Mouse (Mus musculus): ENCODE data around the gene Kcnip1. TPM values are rescaled to one million over a fixed set of nuclear protein-coding genes. Genes with fewer than 3 reads are reported as not detected.

Kcnip1 gene
- polyA plus RNA-seq, 1 experiment from 2014 or later, result 10.2 TPM

DNA sequence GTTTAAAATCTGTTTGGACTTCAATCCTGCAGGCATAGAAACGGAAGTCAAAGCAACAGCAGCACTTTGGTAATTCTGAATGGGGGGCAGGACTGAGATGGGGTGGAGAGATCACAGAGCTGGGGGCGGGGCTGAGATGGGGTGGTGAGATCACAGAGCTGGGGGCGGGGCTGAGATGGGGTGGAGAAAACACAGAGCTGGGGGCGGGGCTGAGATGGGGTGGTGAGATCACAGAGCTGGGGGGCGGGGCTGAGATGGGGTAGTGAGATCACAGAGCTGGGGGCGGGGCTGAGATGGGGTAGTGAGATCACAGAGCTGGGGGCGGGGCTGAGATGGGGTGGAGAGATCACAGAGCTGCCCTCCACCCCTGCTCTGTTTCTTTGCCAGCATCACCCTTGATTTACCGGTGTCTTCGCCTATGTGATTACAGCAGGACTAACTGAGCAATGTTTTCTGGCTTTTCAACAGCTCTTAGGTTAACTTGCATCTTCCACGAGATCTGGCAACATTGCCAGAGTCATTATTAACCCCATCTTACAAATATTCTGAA, 61.0 kb downstream of the Kcnip1 start:
- Histone ChIP-seq H3K4me3 (replicated peaks) (no peak overlapping the region), H3K4me2 (replicated peaks) (peak overlapping the region; percentile 35), H3K9ac (no peak overlapping the region), H3K4me1 (replicated peaks) (peaks cover 20% of the 10 kb centered on the region), H3K27ac (0 out of 2 replicates have a peak overlapping the region, but pooled peaks have one; percentile 28), H3K27me3 (replicated peaks) (no peaks in the 10 kb centered on the region), H3K36me3 (no peaks in the 10 kb centered on the region), H3K9me3 (no peaks in the 10 kb centered on the region)
- WGBS, result 12% methylated on average over 10 of the region's 10 CpGs
- ATAC-seq, result peak; percentile 55

DNA sequence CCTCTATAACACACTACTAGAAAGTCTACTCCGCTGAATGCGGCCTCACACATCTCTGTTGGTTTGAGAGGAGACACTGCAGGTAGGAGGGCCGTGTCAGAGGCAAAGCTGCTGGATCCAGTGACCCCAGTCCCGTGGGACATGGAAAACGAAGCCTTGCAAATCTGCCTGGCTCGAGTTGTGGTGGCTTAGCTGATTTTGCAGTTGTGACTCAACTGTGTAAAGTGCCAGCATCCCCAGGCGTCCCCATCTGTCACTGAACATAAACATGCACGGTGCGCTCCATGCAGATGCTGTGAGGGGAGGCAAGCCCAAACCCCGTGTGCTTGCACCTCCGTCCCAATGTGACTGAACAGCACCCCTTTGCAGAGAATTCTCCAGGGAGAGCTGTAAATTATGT, 63.5 kb downstream of the Kcnip1 start:
- Histone ChIP-seq H3K9me3 (no peaks in the 10 kb centered on the region), H3K4me2 (replicated peaks) (no peak overlapping the region), H3K27me3 (replicated peaks) (no peaks in the 10 kb centered on the region), H3K4me3 (replicated peaks) (no peak overlapping the region), H3K27ac (no peak overlapping the region), H3K4me1 (replicated peaks) (peaks cover 23% of the 10 kb centered on the region), H3K9ac (no peak overlapping the region), H3K36me3 (no peaks in the 10 kb centered on the region)
- WGBS, result 64% methylated on average over 11 of the region's 11 CpGs
- ATAC-seq, result no peak

DNA sequence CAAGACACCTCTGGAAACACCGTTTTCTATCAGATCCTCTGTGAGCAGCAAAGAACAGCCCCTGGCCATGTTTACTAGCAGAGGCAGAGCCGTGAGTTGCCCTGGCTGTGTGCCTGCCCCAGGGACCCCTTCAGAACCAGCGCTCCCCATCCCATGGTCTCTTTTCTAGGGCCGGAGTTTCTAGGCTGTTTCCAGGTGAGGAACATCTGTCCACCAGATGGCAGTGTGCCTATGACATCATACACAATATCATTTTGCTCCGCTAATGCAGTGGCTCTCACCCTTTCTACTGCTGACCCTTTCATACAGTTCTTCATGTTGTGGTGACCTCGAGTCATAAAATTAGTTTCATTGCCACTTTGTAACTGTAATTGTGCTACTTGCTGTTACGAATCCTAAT, 64.3 kb downstream of the Kcnip1 start:
- 31% methylated on average over 7 of the region's 7 CpGs for WGBS

DNA sequence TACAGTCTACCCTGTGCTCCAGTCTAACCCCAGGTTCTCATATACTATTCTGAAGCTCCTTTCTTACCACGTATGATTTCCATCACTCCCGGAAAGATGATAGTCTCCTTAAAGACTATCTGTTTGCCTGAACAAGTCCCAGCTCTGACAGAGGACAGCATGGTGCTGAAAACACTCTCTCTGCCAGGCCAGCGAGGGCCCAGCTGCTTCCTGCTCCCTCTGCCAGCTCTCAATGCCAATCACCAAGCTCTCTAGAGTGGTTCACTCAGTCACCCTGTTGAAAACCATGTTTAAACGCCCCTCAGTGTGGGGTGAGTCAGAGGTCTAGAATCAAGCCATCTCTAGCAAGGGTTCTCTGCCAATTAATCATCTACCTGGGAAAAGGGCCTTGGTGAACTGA, 65.1 kb downstream of the Kcnip1 start:
- no peak for ATAC-seq
- H3K9ac ChIP-seq, result no peak overlapping the region
- no peak overlapping the region for H3K4me2 ChIP-seq (replicated peaks)
- H3K36me3 ChIP-seq, result no peaks in the 10 kb centered on the region
- H3K4me1 ChIP-seq (replicated peaks), result peaks cover 20% of the 10 kb centered on the region
- no peaks in the 10 kb centered on the region for H3K27me3 ChIP-seq (replicated peaks)
- 80% methylated on average over 4 of the region's 4 CpGs for WGBS
- no peak overlapping the region for H3K4me3 ChIP-seq (replicated peaks)
- H3K9me3 ChIP-seq, result no peaks in the 10 kb centered on the region
- no peak overlapping the region for H3K27ac ChIP-seq

More for the DNA sequence above, 64.3 kb downstream of the Kcnip1 start:
- peak; percentile 11; the same call in 1 of the 2 replicates for ATAC-seq
- Histone ChIP-seq H3K9me3 (no peaks in the 10 kb centered on the region), H3K4me1 (replicated peaks) (peaks cover 23% of the 10 kb centered on the region), H3K4me3 (replicated peaks) (no peak overlapping the region), H3K4me2 (replicated peaks) (no peak overlapping the region), H3K27ac (no peak overlapping the region), H3K27me3 (replicated peaks) (no peaks in the 10 kb centered on the region), H3K9ac (no peak overlapping the region), H3K36me3 (no peaks in the 10 kb centered on the region)

DNA sequence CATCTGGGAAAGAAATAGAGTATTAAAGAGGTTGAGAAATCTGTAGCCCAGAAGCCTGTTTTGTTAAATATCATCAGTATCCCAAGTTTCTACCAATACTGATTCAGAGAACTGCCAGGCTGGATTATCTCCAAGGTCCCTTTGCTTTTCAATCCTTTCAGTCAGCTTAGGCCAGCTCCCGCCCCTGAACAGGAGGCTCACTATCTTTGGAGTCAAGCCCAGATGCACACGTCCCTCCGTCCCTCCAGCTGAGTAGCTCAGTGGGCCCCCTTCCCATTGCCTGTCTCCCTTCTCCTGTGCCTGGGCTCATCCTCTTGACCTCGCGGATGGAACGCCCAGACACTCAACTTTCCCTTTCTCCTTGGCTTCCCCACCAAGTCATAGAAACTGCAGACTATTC, 65.6 kb downstream of the Kcnip1 start:
- H3K27ac ChIP-seq, result no peak overlapping the region
- peaks cover 15% of the 10 kb centered on the region for H3K4me1 ChIP-seq (replicated peaks)
- H3K4me3 ChIP-seq (replicated peaks), result no peak overlapping the region
- no peak for ATAC-seq
- WGBS, result 42% methylated on average over 6 of the region's 6 CpGs
- H3K4me2 ChIP-seq (replicated peaks), result no peak overlapping the region
- no peaks in the 10 kb centered on the region for H3K36me3 ChIP-seq
- no peaks in the 10 kb centered on the region for H3K9me3 ChIP-seq
- H3K27me3 ChIP-seq (replicated peaks), result no peaks in the 10 kb centered on the region
- H3K9ac ChIP-seq, result no peak overlapping the region

DNA sequence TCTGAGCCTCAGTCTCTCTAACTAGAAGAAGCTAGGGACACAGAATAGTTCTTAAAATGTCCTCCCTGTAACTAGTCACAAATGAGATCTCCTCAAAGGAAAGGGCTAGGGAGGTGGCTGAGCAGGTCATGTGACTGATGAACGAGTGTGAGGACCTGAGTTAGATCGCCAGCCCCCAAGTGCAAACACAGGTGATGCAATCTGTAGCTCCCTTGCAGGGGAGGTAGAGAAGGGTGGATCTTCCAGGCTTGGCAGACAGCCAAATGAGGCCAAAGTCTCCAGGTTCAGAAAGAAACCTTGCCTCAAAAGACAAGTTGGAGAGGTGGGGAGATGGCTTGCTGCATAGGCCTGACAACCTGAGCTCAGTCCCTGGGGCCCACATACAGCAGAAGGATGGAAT, 66.4 kb downstream of the Kcnip1 start:
- no peak overlapping the region for H3K27ac ChIP-seq
- no peak overlapping the region for H3K4me3 ChIP-seq (replicated peaks)
- H3K4me1 ChIP-seq (replicated peaks), result peaks cover 11% of the 10 kb centered on the region
- no peak overlapping the region for H3K4me2 ChIP-seq (replicated peaks)
- 22% methylated on average over 2 of the region's 2 CpGs for WGBS
- no peaks in the 10 kb centered on the region for H3K9me3 ChIP-seq
- H3K27me3 ChIP-seq (replicated peaks), result no peaks in the 10 kb centered on the region
- H3K9ac ChIP-seq, result no peak overlapping the region
- peak; percentile 81 for ATAC-seq
- H3K36me3 ChIP-seq, result no peaks in the 10 kb centered on the region

DNA sequence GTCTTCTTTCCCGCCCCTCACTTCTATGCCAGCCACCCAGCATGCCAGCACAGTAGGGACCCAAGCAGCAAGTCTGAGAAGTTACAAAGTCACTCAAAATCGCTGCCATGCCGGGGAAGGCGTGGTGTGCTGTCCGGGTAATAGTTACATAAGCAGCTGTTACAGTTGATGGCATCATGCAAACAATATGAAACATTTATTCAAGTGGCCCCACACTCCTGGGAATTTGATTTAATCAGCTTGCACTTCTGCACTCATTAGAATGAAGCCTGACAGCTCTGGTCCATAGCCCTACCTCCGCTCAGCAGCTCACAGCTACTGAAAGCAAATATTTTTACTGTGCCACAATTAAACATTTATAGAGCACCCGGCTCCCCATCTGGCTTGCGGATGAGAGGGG, 67.2 kb downstream of the Kcnip1 start:
- no peaks in the 10 kb centered on the region for H3K27me3 ChIP-seq (replicated peaks)
- ATAC-seq, result no peak
- WGBS, result 65% methylated on average over 8 of the region's 8 CpGs

DNA sequence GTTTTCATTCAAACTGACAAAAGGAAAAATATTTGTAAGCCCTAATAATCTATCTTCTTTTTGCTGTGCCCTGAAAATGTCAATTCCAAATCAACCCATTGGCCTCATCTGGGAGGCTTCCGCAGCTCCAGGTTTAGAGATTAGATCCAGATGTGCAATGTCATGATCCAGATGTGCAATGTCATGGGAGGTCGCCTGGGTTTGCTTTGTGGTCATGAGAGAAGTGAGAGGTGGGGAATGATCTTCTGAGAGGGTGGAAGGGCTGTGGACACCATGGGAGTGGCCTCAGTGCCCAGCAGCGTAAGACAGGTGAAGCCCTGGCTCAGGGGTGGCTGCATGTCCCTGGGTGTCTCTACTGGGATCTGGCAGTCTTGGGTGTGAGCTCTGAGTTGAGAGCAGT, 69.9 kb downstream of the Kcnip1 start:
- no peaks in the 10 kb centered on the region for H3K27me3 ChIP-seq (replicated peaks)
- no peak overlapping the region for H3K27ac ChIP-seq
- peaks cover 9% of the 10 kb centered on the region for H3K4me1 ChIP-seq (replicated peaks)
- 63% methylated on average over 3 of the region's 3 CpGs for WGBS
- H3K9ac ChIP-seq, result no peak overlapping the region
- H3K36me3 ChIP-seq, result no peaks in the 10 kb centered on the region
- no peak overlapping the region for H3K4me2 ChIP-seq (replicated peaks)
- H3K4me3 ChIP-seq (replicated peaks), result no peak overlapping the region
- ATAC-seq, result no peak
- no peaks in the 10 kb centered on the region for H3K9me3 ChIP-seq

More for the DNA sequence above, 67.2 kb downstream of the Kcnip1 start:
- H3K27ac ChIP-seq, result no peak overlapping the region
- H3K4me2 ChIP-seq (replicated peaks), result no peak overlapping the region
- H3K9me3 ChIP-seq, result no peaks in the 10 kb centered on the region
- H3K9ac ChIP-seq, result no peak overlapping the region
- no peak overlapping the region for H3K4me3 ChIP-seq (replicated peaks)
- no peaks in the 10 kb centered on the region for H3K36me3 ChIP-seq
- peaks cover 11% of the 10 kb centered on the region for H3K4me1 ChIP-seq (replicated peaks)

DNA sequence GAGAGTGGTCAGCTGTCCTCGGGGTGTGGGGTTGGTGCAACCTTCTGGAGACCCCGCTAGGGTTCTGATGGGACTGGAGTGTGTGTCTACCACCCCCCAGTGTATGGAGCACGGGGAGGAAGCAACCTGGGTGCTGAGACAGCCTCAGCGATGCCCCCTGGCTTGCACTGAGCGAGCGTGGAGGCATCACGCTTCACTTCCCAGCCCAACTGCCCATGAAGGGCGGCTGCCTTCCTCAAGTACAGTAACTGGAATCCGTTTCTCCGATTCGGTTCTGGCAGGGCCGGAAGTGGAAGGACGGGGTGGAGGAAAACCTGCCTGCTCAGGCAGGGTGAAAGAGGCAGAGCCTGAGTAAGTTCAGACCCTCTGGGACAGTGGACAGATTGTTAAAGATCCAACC, 71.5 kb downstream of the Kcnip1 start:
- H3K27me3 ChIP-seq (replicated peaks), result no peaks in the 10 kb centered on the region
- no peak for ATAC-seq
- H3K27ac ChIP-seq, result no peak overlapping the region
- H3K36me3 ChIP-seq, result no peaks in the 10 kb centered on the region
- no peak overlapping the region for H3K9ac ChIP-seq
- H3K4me3 ChIP-seq (replicated peaks), result no peak overlapping the region
- H3K9me3 ChIP-seq, result no peaks in the 10 kb centered on the region
- H3K4me1 ChIP-seq (replicated peaks), result no peaks in the 10 kb centered on the region; the same call in 1 of the 2 replicates
- WGBS, result 82% methylated on average over 13 of the region's 13 CpGs
- H3K4me2 ChIP-seq (replicated peaks), result no peak overlapping the region

DNA sequence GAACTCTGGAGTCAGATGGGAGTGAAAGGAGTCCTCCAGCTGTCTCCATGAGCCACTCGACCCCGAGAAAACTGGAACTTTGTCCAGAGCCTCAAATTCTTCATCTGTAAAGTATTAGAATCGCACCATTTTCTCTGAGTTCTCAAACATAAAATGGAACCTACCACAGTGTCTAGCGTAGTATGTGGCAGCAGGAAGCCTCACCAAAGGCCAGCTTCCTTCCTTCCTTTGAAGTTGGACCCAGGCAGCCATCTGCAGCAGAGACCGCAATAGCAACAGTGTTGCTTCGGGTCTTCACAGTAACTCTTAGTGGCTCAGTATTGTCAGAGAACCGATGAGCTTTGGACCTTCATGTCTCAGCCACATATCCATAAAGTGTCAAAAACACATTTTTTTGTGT, 73.1 kb downstream of the Kcnip1 start:
- no peak overlapping the region for H3K4me3 ChIP-seq (replicated peaks)
- no peaks in the 10 kb centered on the region for H3K36me3 ChIP-seq
- H3K27ac ChIP-seq, result no peak overlapping the region
- no peaks in the 10 kb centered on the region for H3K4me1 ChIP-seq (replicated peaks)
- ATAC-seq, result no peak
- H3K9ac ChIP-seq, result no peak overlapping the region
- H3K4me2 ChIP-seq (replicated peaks), result no peak overlapping the region
- no peaks in the 10 kb centered on the region for H3K27me3 ChIP-seq (replicated peaks)
- H3K9me3 ChIP-seq, result no peaks in the 10 kb centered on the region
- WGBS, result 79% methylated on average over 7 of the region's 7 CpGs

DNA sequence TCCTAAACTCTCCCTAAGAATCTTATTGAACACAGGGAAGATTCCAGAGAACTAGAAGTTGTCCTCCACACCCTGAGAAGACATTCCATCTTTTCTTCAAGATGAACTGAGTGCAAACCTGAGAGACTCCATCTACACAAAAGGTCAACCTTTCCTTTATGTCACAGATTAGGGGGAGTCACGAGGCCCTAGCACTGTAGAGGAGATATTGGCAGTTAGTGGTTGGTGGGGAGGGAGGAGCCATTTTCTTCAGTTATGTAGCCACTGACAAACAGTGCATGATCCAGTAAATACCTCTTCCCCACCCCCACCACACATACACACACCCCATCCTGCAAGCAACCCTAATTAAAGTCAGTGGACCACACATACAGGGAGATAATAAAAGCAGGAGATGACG, 74.5 kb downstream of the Kcnip1 start:
- H3K9ac ChIP-seq, result no peak overlapping the region
- H3K27ac ChIP-seq, result no peak overlapping the region
- 53% methylated on average over 2 of the region's 2 CpGs for WGBS
- no peak overlapping the region for H3K4me2 ChIP-seq (replicated peaks)
- H3K4me1 ChIP-seq (replicated peaks), result no peaks in the 10 kb centered on the region
- H3K4me3 ChIP-seq (replicated peaks), result no peak overlapping the region
- H3K36me3 ChIP-seq, result no peaks in the 10 kb centered on the region
- no peaks in the 10 kb centered on the region for H3K9me3 ChIP-seq
- H3K27me3 ChIP-seq (replicated peaks), result no peaks in the 10 kb centered on the region
- ATAC-seq, result no peak

DNA sequence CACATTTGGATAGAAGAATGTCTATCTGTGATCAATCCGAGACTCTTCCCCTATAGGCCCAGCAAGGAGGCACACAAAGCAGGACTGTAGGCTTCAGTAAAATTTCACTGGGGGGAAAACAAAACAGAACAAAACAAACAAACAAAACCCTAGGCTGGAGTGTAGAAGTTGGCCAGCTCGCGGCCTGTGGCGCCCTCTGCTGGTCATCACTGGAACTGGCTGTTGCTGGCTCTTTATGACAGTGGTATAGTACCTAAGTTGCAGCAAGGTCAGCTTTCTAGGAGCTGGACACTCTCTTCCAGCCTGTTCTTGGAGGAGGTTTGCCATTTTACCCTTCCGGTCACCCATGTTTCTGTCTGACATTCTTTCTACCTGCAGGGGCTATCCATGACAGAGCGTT, 75.4 kb downstream of the Kcnip1 start:
- Histone ChIP-seq H3K4me3 (replicated peaks) (no peak overlapping the region), H3K27ac (no peak overlapping the region), H3K9ac (no peak overlapping the region), H3K36me3 (no peaks in the 10 kb centered on the region), H3K9me3 (no peaks in the 10 kb centered on the region), H3K4me2 (replicated peaks) (no peak overlapping the region), H3K4me1 (replicated peaks) (no peaks in the 10 kb centered on the region), H3K27me3 (replicated peaks) (no peaks in the 10 kb centered on the region)
- peak; percentile 59 for ATAC-seq
- WGBS, result 28% methylated on average over 6 of the region's 6 CpGs

DNA sequence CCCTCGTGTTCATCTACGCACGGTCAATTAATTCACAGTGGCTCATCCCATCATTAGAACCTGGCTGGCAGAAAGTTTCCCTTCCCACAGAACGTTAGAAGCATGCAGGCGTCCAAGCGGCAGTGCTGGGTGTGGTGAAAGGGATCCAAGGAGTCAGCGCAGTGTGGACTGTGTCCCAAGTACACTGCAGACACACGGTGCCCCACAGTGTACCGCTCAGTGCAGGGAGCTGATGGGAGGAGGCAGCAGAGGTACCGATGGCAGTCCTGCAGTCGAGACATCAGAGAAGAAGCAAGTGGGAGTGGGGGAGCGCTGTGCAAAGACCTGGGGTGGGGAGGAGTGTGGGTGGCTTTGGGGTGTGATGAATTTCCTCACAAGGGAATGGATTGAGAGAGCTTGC, 78.7 kb downstream of the Kcnip1 start:
- Histone ChIP-seq H3K27me3 (replicated peaks) (no peaks in the 10 kb centered on the region), H3K36me3 (no peaks in the 10 kb centered on the region), H3K4me3 (replicated peaks) (no peak overlapping the region), H3K4me1 (replicated peaks) (no peaks in the 10 kb centered on the region), H3K4me2 (replicated peaks) (no peak overlapping the region), H3K9me3 (no peaks in the 10 kb centered on the region), H3K9ac (no peak overlapping the region), H3K27ac (no peak overlapping the region)
- no peak for ATAC-seq
- WGBS, result 80% methylated on average over 12 of the region's 12 CpGs

Measured in intestine, embryonic 15.5 days (tissue).